8 mouse cellular contexts compared by ENCODE assay signal in the genomic region with DNA sequence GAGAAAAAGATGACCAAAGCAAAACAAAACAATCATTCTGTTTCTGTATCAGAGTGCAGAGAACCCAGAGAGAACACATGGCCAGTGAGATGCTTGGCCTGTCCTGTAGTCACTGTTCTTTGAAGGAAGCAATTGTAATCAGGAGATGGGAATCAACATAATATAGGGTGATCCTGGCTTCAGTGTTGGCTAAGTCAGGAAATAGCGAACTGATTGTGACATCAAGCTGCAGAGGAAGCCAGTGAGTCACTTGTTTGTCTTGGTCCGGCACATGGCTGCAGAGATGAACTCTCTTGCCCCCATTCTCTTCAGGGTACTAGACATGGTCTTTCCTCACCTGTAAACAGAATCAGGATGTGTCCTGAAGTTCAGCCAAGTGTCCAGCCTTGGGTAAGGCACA.
DNase-seq lines count a peak whose midpoint lies in the region; ATAC-seq lines count a peak whose summit lies in the region.
"Had no signal": no experiment of that assay in that cellular context is flagged by ENCODE, and none has a peak within 500 bp of the region (broad histone marks: within the 10 kb centered on the region; RNA-seq: fewer than 3 reads in every experiment).

No protein-coding gene starts in this region.

- no peak for ATAC-seq in inflammation-experienced regulatory T-cells, adult 6 months

- peak; percentile 14 for DNase-seq in urinary bladder, postnatal 25 days (ENCODE audit: low spot score)
- DNase-seq in urinary bladder, postnatal 4 days (ENCODE audit: low spot score in 2 of 2): no peak
- DNase-seq in heart, adult 8-10 months (ENCODE audit: low spot score): peak; percentile 65
- DNase-seq in lung, adult 18-20 months: peak; percentile 27 to 68
- DNase-seq in thymus, adult 18-20 months: no peak
- no peak for DNase-seq in frontal cortex, postnatal 14 days (ENCODE audit: low spot score in 2 of 2)
- DNase-seq: left cerebral cortex, postnatal 4 days had no signal

Comparison
In these comparisons a context has a peak if more than half of its experiments do, and no peak if none do; other contexts are left out.
1. DNase-seq: peak in urinary bladder, postnatal 25 days (single experiment), heart, adult 8-10 months (single experiment) and lung, adult 18-20 months (2 of 2); none in urinary bladder, postnatal 4 days (0 of 2), thymus, adult 18-20 months (0 of 2) and frontal cortex, postnatal 14 days (0 of 2).